Mouse (Mus musculus) kidney, embryonic 16.5 days (tissue): Measurements from ENCODE around the gene Casp12. TPM values are rescaled to one million over a fixed set of nuclear protein-coding genes. Genes with fewer than 3 reads are reported as not detected.

Source experiments
- ATAC-seq: fragments of 200-750 bp; cut with Nextera tagmentation; 2 replicates; pipeline ENCODE4 v1.8.0; 2017; ENCODE audit warnings: moderate TSS enrichment; ENCODE audit not compliant: low FRiP score, low TSS enrichment
- H3K27ac ChIP-seq: fragments of 300-500 bp; sonication (generic); 2 replicates; pipeline ENCODE4 v1.5.1; 2014; ENCODE audit warnings: low read length
- H3K27me3 ChIP-seq: fragments of 300-500 bp; sonication (generic); 2 replicates; pipeline ENCODE4 v1.6.1; 2014; ENCODE audit warnings: low read length, control low read depth, mixed read lengths; ENCODE audit not compliant: insufficient read depth
- H3K36me3 ChIP-seq: fragments of 300-500 bp; sonication (generic); 2 replicates; pipeline ENCODE4 v1.6.1; 2014; ENCODE audit warnings: low read length, control low read depth, mixed read lengths; ENCODE audit not compliant: insufficient read depth
- H3K4me1 ChIP-seq: fragments of 300-500 bp; sonication (generic); 2 replicates; pipeline ENCODE4 v1.6.1; 2014; ENCODE audit warnings: low read length, control low read depth, mixed read lengths; ENCODE audit not compliant: insufficient read depth
- H3K4me2 ChIP-seq: fragments of 300-500 bp; sonication (generic); replicated peaks from 2 replicates; pipeline ENCODE4 v1.6.1; 2014; ENCODE audit warnings: low read depth, low read length
- H3K4me3 ChIP-seq: fragments of 300-500 bp; sonication (generic); 2 replicates; pipeline ENCODE4 v1.5.1; 2014; ENCODE audit warnings: mild to moderate bottlenecking, low read length
- H3K9ac ChIP-seq: fragments of 300-500 bp; sonication (generic); replicated peaks from 2 replicates; pipeline ENCODE4 v1.6.1; 2014; ENCODE audit warnings: low read length
- H3K9me3 ChIP-seq: fragments of 300-500 bp; sonication (generic); 2 replicates; pipeline ENCODE4 v1.6.1; 2016; ENCODE audit warnings: low read length, control low read depth
- WGBS: fragments of 180-500 bp; shearing (Covaris S2); extraction: QIAGEN DNeasy Blood & Tissue Kit; methylation state at CpG from one replicate; pipeline ENCODE4 v1.1.7; 2014; 5-methylcytosine and 5-hydroxymethylcytosine counted together
- polyA plus RNA-seq: library from polyadenylated mRNA; unstranded; fragments of >200 nt; fragmentation: Nextera tagmentation; extraction: Ambion mirVana; gene quantifications from 2 replicates; pipeline ENCODE4 v1.2.1, GENCODE M21; 2015

Gene Casp12
- polyA plus RNA-seq, 1 experiment from 2014 or later: 5.1 TPM

- H3K9ac ChIP-seq: no peak overlapping the region
- no peak overlapping the region for H3K4me3 ChIP-seq
- H3K36me3 ChIP-seq: no peaks in the 10 kb centered on the region
- H3K4me1 ChIP-seq: no peaks in the 10 kb centered on the region
- no peaks in the 10 kb centered on the region for H3K27me3 ChIP-seq
- no peak for ATAC-seq
- 74% methylated on average over 2 of the region's 2 CpGs for WGBS
- H3K4me2 ChIP-seq: no peak overlapping the region
- no peaks in the 10 kb centered on the region for H3K9me3 ChIP-seq
- no peak overlapping the region for H3K27ac ChIP-seq
Observed at GRCm38 (mm10) chr9:5417871-5418270, 72.6 kb downstream of the Casp12 start.

Other genes with a start within 250 kb of the Casp12 start
- 0.91 and 0.99 TPM in 2 replicates for gene Casp1, start 46.9 kb upstream of the Casp12 start, polyA plus RNA-seq
- gene Casp4, start 36.6 kb upstream of the Casp12 start, polyA plus RNA-seq: 3.8 and 4.2 TPM in 2 replicates